Mouse (Mus musculus): ENCODE data around the gene St5.

DNA sequence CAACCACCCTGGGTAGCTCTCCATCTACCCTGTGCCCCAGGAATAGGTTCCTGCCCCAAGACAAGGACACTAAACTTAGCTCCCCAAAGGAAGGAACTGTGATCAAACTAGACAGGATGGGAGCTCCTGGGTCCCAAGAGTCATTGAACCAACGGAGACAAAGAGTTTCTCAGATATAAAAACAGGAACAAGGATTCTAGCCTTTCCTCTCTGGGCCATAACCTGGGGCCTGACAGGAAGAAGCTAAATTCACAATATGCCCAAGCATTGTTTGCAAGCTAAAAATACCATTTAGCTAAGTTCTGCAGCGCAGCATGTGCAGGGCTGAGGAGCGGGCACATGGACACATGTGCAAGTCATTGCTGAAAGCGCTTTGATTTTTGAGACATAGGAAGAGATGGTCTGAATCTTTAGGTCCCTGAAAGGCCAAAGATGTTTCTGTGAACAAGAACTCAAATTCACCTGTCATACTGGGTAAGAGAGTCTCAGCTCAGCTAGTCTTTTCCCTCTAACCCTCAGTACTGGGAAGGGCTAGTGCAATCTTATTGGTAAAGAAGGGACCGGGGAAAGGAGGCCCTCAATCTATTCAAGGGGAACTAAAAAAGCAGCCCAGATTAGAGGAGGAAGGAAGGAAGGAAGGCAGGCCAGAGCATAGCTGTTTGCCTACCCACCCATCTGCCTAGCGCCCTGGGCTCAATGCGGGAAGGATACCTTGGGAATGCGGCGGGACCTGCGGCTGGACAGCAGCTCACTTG lies 161.6 kb downstream of the St5 start:
- TF ChIP-seq CTCF (IDR thresholded peaks at IDR 0.05) = no peak
- TF ChIP-seq EP300 (IDR thresholded peaks at IDR 0.05) = 0 out of 2 replicates have a peak, but pooled peaks have one; percentile 47
